Mouse (Mus musculus) kidney, adult 2 months (tissue): ENCODE results near the gene Aldh18a1.

Source experiments
- CTCF ChIP-seq: fragments of 200-500 bp; conservative IDR thresholded peaks from 2 replicates; pipeline ENCODE4 v1.5.1; 2011; ENCODE audit warnings: low read depth, mild to moderate bottlenecking, control low read depth, low read length, moderate library complexity, mixed read lengths; ENCODE audit not compliant: insufficient read depth, insufficient read length
- POLR2A ChIP-seq: fragments of 200-500 bp; IDR thresholded peaks from one replicate; pipeline ENCODE4 v1.6.1; 2011; ENCODE audit warnings: low read depth, low read length, control low read depth

DNA sequence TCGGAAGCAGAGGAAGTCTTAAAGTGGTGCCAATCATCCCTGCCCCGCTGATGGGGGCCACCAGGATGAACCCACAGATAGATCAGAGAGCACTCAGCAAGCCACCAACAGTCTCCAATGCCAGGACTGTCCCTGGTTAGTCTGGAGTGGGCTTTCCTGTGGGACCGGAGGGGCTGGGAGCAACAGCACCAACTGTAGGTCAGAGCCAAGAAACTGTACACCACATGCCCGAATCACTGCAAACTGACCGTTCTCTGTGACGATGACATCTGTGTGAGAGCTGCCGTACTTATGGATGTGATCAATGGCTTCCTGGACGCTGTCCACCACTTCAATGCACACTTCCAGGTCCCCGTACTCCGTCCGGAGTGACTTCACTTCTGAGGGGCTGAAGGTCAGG, 33.9 kb downstream of the Aldh18a1 start:
- TF ChIP-seq POLR2A (no peak), CTCF (no peak)
